Mouse (Mus musculus) intestine, embryonic 16.5 days (tissue): ENCODE results near the gene Sarnp. TPM values are rescaled to one million over a fixed set of nuclear protein-coding genes. Genes with fewer than 3 reads are reported as not detected.

ENCODE experiments used
- ATAC-seq: fragments of 200-750 bp; cut with Nextera tagmentation; 2 replicates; pipeline ENCODE4 v1.8.0; 2017; ENCODE audit warnings: moderate TSS enrichment, moderate library complexity
- H3K27ac ChIP-seq: fragments of 300-500 bp; sonication (generic); 2 replicates; pipeline ENCODE4 v1.5.1; 2014; ENCODE audit warnings: mild to moderate bottlenecking, low read length
- H3K27me3 ChIP-seq: fragments of 300-500 bp; sonication (generic); replicated peaks from 2 replicates; pipeline ENCODE4 v1.6.1; 2014; ENCODE audit warnings: low read length, control low read depth, mixed read lengths; ENCODE audit not compliant: control insufficient read depth, insufficient read depth
- H3K36me3 ChIP-seq: fragments of 300-500 bp; sonication (generic); 2 replicates; pipeline ENCODE4 v1.6.1; 2014; ENCODE audit warnings: low read length, control low read depth; ENCODE audit not compliant: control insufficient read depth, insufficient read depth
- H3K4me1 ChIP-seq: fragments of 300-500 bp; sonication (generic); 2 replicates; pipeline ENCODE4 v1.6.1; 2014; ENCODE audit warnings: low read length, control low read depth, mixed read lengths; ENCODE audit not compliant: control insufficient read depth, insufficient read depth
- H3K4me2 ChIP-seq: fragments of 300-500 bp; sonication (generic); 2 replicates; pipeline ENCODE4 v1.6.1; 2014; ENCODE audit warnings: low read depth, low read length, control low read depth
- H3K4me3 ChIP-seq: fragments of 300-500 bp; sonication (generic); 2 replicates; pipeline ENCODE4 v1.5.1; 2014; ENCODE audit warnings: mild to moderate bottlenecking, low read length
- H3K9ac ChIP-seq: fragments of 300-500 bp; sonication (generic); 2 replicates; pipeline ENCODE4 v1.6.1; 2014; ENCODE audit warnings: low read depth, low read length
- H3K9me3 ChIP-seq: fragments of 300-500 bp; sonication (generic); 2 replicates; pipeline ENCODE4 v1.6.1; 2016; ENCODE audit warnings: low read length, control low read depth; ENCODE audit not compliant: control insufficient read depth
- WGBS: fragments of 180-500 bp; shearing (Covaris S2); extraction: QIAGEN DNeasy Blood & Tissue Kit; methylation state at CpG from one replicate; pipeline ENCODE4 v1.1.7; 2014; 5-methylcytosine and 5-hydroxymethylcytosine counted together
- polyA plus RNA-seq: library from polyadenylated mRNA; unstranded; fragments of >200 nt; fragmentation: Nextera tagmentation; extraction: Ambion mirVana; gene quantifications from 2 replicates; pipeline ENCODE4 v1.2.1, GENCODE M21; 2015

The Sarnp gene
- polyA plus RNA-seq, 1 experiment from 2014 or later, result 172 TPM

DNA sequence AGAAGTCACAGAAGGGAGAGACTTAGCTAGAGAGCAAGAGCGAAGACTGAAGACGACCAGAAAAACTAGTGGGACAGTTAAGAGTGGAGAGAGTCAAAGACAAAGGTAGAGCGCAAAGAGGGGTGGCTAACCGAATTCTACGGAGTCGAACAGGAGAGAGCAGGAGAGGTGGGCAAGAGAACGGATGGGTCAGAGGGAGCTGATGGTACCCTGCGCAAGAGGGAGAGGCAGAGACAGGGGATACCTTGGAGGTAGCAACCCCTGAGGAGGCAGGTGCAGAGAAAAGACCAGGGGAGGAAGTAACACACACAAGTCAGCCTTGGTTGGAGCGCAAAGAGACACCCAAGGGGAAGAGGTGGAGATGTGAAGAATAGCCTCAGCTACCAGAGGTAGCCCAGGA lies 75.1 kb downstream of the Sarnp start:
- Histone ChIP-seq H3K4me1 (peaks cover 25% of the 10 kb centered on the region), H3K4me2 (peak overlapping the region; percentile 95), H3K36me3 (no peaks in the 10 kb centered on the region), H3K4me3 (peak overlapping the region; percentile 79), H3K27ac (peak overlapping the region; percentile 77; the same call in 1 of the 2 replicates), H3K9me3 (no peaks in the 10 kb centered on the region), H3K9ac (peak overlapping the region; percentile 66), H3K27me3 (peaks cover 11% of the 10 kb centered on the region)
- WGBS, result 4% methylated on average over 9 of the region's 9 CpGs
- 0 out of 2 replicates have a peak, but pooled peaks have one; percentile 4 for ATAC-seq

GRCm38 (mm10) chr10:128895437-128895836 lies 78.3 kb downstream of the Sarnp start:
- H3K4me2 ChIP-seq, result peak overlapping the region; percentile 1; the same call in 1 of the 2 replicates
- no peak overlapping the region for H3K9ac ChIP-seq
- peaks cover 6% of the 10 kb centered on the region for H3K4me1 ChIP-seq
- WGBS, result 0% methylated on average over 9 of the region's 9 CpGs
- H3K27ac ChIP-seq, result no peak overlapping the region
- H3K27me3 ChIP-seq, result peaks cover 11% of the 10 kb centered on the region
- H3K9me3 ChIP-seq, result no peaks in the 10 kb centered on the region
- H3K4me3 ChIP-seq, result no peak overlapping the region
- H3K36me3 ChIP-seq, result no peaks in the 10 kb centered on the region
- ATAC-seq, result peak; percentile 33; the same call in 1 of the 2 replicates

DNA sequence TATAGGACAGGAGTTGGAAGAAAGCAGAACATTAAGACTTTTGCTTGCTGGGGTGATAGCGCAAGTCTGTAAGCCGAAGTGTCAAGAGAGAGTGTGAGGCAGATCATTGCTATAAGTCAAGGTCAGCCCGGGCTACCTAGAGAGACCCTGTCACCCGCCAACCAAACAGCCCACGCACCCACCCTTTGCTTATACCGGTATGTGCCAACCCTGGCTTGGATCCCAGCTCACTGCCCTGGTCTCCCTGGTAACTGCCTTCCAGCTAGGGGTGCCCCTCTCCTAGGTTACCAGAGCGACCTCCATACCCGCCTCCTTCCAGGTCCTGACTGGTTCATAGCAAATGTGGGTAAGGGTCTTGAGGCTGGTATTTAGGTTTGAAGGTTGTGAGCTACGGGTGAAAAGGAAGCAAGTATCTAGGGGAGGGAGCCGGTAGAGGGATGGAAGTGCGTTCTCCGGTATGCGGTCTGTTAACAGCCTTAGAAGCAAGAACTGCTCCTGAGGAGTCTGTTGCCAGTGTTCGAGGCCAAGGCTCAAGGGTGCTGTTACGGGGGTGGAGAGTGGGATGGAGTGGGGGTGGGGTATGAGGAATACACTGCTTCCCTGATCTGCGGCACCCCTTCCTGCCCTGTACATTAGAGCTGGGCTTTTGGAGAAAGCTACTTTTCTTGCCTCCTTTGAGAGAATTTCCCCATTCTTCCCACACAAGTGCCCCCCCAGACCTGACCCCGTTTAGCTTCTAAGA lies 79.0 kb downstream of the Sarnp start:
- ATAC-seq, result no peak
- Histone ChIP-seq H3K27me3 (peaks cover 11% of the 10 kb centered on the region), H3K4me1 (0 out of 2 replicates have a peak, but pooled peaks cover 3% of the 10 kb centered on the region), H3K9me3 (no peaks in the 10 kb centered on the region), H3K27ac (no peak overlapping the region), H3K4me2 (peak overlapping the region; percentile 1; the same call in 1 of the 2 replicates), H3K36me3 (no peaks in the 10 kb centered on the region), H3K4me3 (no peak overlapping the region), H3K9ac (no peak overlapping the region)
- 8% methylated on average over 17 of the region's 17 CpGs for WGBS

GRCm38 (mm10) chr10:128896807-128897206 lies 79.7 kb downstream of the Sarnp start:
- 30% methylated on average over 1 of the region's 1 CpGs for WGBS
- 0 out of 2 replicates have a peak, but pooled peaks cover 3% of the 10 kb centered on the region for H3K4me1 ChIP-seq
- no peaks in the 10 kb centered on the region for H3K9me3 ChIP-seq
- no peaks in the 10 kb centered on the region for H3K36me3 ChIP-seq
- H3K27me3 ChIP-seq, result peaks cover 11% of the 10 kb centered on the region
- ATAC-seq, result no peak
- H3K4me2 ChIP-seq, result no peak overlapping the region
- no peak overlapping the region for H3K9ac ChIP-seq
- no peak overlapping the region for H3K27ac ChIP-seq
- H3K4me3 ChIP-seq, result no peak overlapping the region

DNA sequence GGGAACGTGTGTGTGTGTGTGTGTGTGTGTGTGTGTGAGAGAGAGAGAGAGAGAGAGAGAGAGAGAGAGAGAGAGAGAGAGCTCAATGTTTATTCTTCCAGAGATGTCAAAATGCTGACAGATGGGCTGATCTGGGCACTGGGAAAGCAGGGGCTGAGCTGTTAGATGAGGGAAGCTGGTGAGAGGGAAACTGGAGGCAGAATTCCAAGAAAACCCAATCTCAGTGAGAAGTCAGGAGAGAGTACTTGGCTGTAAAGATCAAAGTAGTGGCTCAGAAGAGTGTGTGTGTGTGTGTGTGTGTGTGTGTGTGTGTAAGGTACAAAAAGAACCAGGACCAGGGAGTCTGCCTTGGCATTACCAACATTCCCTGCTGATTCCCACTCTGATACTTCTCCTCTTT lies 80.4 kb downstream of the Sarnp start:
- no peak for ATAC-seq
- no peaks in the 10 kb centered on the region for H3K9me3 ChIP-seq
- 16% methylated on average over 1 of the region's 1 CpGs for WGBS

DNA sequence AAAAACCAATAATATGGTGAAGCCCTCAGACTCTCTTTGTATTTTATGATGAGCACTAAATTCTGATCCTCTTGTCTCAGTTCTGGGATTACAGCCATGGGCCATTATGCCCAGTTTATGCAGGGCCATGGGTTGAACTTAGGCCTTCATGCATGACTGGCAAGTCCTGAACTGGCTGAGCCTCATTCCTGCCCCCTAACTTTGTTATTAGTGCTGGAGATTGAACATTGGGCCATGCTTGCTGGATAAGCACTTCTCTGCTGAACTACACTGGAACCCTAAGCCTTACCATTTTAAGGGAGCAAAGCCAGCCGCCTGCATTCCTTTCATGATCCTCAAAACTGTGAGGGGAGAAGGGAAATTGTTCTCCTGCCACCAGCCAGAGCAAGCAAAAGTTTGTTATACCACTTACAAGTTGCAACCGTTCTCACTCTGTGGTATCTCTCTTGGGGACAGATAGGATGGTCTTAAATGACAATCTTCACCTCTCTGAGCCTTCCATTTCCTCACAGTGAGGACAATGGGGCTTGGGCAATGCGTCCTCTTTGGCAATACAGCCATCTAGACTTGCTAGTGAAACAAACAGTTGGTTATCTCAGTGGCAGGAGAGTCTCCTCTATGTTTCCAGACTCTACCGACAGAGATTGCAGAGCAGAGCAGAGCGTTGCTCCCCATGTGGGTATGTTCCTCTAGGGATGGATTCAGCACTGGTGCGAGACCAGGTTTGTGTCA lies 82.8 kb downstream of the Sarnp start:
- no peak overlapping the region for H3K4me2 ChIP-seq
- no peak overlapping the region for H3K4me3 ChIP-seq
- H3K9ac ChIP-seq, result no peak overlapping the region
- 77% methylated on average over 6 of the region's 6 CpGs for WGBS
- no peak for ATAC-seq
- H3K27me3 ChIP-seq, result peaks cover 11% of the 10 kb centered on the region
- no peaks in the 10 kb centered on the region for H3K9me3 ChIP-seq
- H3K36me3 ChIP-seq, result no peaks in the 10 kb centered on the region
- no peaks in the 10 kb centered on the region for H3K4me1 ChIP-seq
- no peak overlapping the region for H3K27ac ChIP-seq

More for the DNA sequence above, 80.4 kb downstream of the Sarnp start:
- no peak overlapping the region for H3K9ac ChIP-seq
- no peak overlapping the region for H3K27ac ChIP-seq
- H3K4me3 ChIP-seq, result no peak overlapping the region
- H3K4me2 ChIP-seq, result no peak overlapping the region
- H3K4me1 ChIP-seq, result no peaks in the 10 kb centered on the region
- H3K36me3 ChIP-seq, result no peaks in the 10 kb centered on the region
- H3K27me3 ChIP-seq, result peaks cover 11% of the 10 kb centered on the region

- H3K4me3 ChIP-seq, result no peak within 1 kb of the TSS
- no peaks in the 10 kb centered on the region for H3K4me1 ChIP-seq
- no peaks in the 10 kb centered on the region for H3K36me3 ChIP-seq
- no peak within 1 kb of the TSS for H3K27ac ChIP-seq
- no peak within 1 kb of the TSS for H3K4me2 ChIP-seq
- H3K9me3 ChIP-seq, result no peaks in the 10 kb centered on the region
- 0 out of 2 replicates have a peak, but pooled peaks have one; percentile 47 for ATAC-seq
- no peak within 1 kb of the TSS for H3K9ac ChIP-seq
- 84% methylated on average over 3 of the region's 3 CpGs for WGBS
- peaks cover 11% of the 10 kb centered on the region for H3K27me3 ChIP-seq
These were observed 83.6 kb downstream of the Sarnp start, which contains the start of gene Cd63 for GRCm38 (mm10) chr10:128900698-128901097. Gene Cd63 (plus strand): TSS chr10:128900989.

GRCm38 (mm10) chr10:128901409-128901808 lies 84.3 kb downstream of the Sarnp start:
- H3K4me1 ChIP-seq, result no peaks in the 10 kb centered on the region
- no peaks in the 10 kb centered on the region for H3K36me3 ChIP-seq
- no peak overlapping the region for H3K9ac ChIP-seq
- peaks cover 6% of the 10 kb centered on the region for H3K27me3 ChIP-seq
- no peak for ATAC-seq
- H3K4me3 ChIP-seq, result no peak overlapping the region
- no peak overlapping the region for H3K27ac ChIP-seq
- no peak overlapping the region for H3K4me2 ChIP-seq
- no peaks in the 10 kb centered on the region for H3K9me3 ChIP-seq
- WGBS, result 77% methylated on average over 1 of the region's 1 CpGs

DNA sequence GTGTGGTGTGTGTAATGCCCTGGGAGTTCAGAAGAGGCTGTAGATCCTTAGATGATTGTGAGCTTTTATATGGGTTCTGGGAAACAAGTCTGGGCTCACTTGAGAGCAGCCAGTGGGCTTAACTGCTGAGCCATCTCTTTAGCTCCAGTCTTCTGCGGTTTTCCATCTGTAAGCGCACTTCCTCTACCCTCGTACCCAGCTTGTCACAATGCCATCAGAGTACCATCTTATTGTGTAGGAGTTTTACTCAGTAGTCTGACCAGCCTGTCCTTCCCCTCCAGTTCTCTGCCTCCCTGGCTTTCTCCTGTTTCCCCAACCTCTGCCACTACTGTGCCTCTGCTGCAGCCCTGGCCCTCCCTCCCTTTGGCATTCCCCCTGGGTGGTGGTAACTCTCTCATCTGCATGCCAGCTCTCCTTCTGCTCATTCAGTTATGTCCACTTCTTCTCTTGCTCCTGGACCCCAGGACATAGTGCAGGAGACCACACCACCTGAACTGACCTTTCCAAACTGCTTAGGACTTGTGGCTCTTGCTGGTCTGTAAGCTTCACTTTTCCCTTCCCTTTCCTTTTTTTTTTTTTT lies 85.4 kb downstream of the Sarnp start:
- H3K27me3 ChIP-seq, result no peaks in the 10 kb centered on the region
- no peak for ATAC-seq
- H3K27ac ChIP-seq, result no peak overlapping the region
- H3K36me3 ChIP-seq, result no peaks in the 10 kb centered on the region
- 86% methylated on average over 3 of the region's 3 CpGs for WGBS
- no peak overlapping the region for H3K4me2 ChIP-seq
- no peak overlapping the region for H3K4me3 ChIP-seq
- no peaks in the 10 kb centered on the region for H3K9me3 ChIP-seq
- no peak overlapping the region for H3K9ac ChIP-seq
- H3K4me1 ChIP-seq, result no peaks in the 10 kb centered on the region
